Mouse (Mus musculus) forebrain, embryonic 14.5 days (tissue): ENCODE data around the gene Slc30a5. TPM values are rescaled to one million over a fixed set of nuclear protein-coding genes. Genes with fewer than 3 reads are reported as not detected.
"Not testable (repeated sequence)": the region's sequence is repeated elsewhere in the genome, so short reads cannot be mapped to it uniquely, and the experiment has no call there.

ENCODE experiments used
- ATAC-seq: fragments of 200-750 bp; cut with Nextera tagmentation; 2 replicates; pipeline ENCODE4 v1.8.0; 2017; ENCODE audit warnings: mild to moderate bottlenecking, moderate library complexity
- DNase-seq: peaks from one replicate; pipeline ENCODE4 v3.0.0-alpha.2; 2015; ENCODE audit warnings: low spot score
- H3K27ac ChIP-seq: fragments of 300-500 bp; sonication (generic); 2 replicates; pipeline ENCODE4 v1.5.1; 2014; ENCODE audit warnings: low read depth, mild to moderate bottlenecking, control low read depth, low read length, moderate library complexity
- H3K27me3 ChIP-seq: fragments of 300-500 bp; sonication (generic); replicated peaks from 2 replicates; pipeline ENCODE4 v1.6.1; 2014; ENCODE audit warnings: low read length, control low read depth, mixed read lengths; ENCODE audit not compliant: control insufficient read depth, insufficient read depth
- H3K36me3 ChIP-seq: fragments of 300-500 bp; sonication (generic); 2 replicates; pipeline ENCODE4 v1.6.1; 2014; ENCODE audit warnings: low read length, control low read depth; ENCODE audit not compliant: control insufficient read depth, insufficient read depth
- H3K4me1 ChIP-seq: fragments of 300-500 bp; sonication (generic); 2 replicates; pipeline ENCODE4 v1.6.1; 2014; ENCODE audit warnings: antibody characterized with exemption, low read length, control low read depth; ENCODE audit not compliant: control insufficient read depth, insufficient read depth
- H3K4me2 ChIP-seq: fragments of 300-500 bp; sonication (generic); 2 replicates; pipeline ENCODE4 v1.6.1; 2014; ENCODE audit warnings: mild to moderate bottlenecking, control low read depth, low read length
- H3K4me3 ChIP-seq: fragments of 300-500 bp; sonication (generic); 2 replicates; pipeline ENCODE4 v1.5.1; 2014; ENCODE audit warnings: low read depth, low read length, control low read depth
- H3K9ac ChIP-seq: fragments of 300-500 bp; sonication (generic); 2 replicates; pipeline ENCODE4 v1.6.1; 2014; ENCODE audit warnings: mild to moderate bottlenecking, low read length, control low read depth, moderate library complexity
- H3K9me3 ChIP-seq: fragments of 300-500 bp; sonication (generic); replicated peaks from 2 replicates; pipeline ENCODE4 v1.6.1; 2016; ENCODE audit warnings: low read length, control low read depth, mixed read lengths; ENCODE audit not compliant: control insufficient read depth
- WGBS: fragments of 180-500 bp; shearing (Covaris S2); extraction: QIAGEN DNeasy Blood & Tissue Kit; methylation state at CpG from one replicate; pipeline ENCODE4 v1.1.7; 2014; 5-methylcytosine and 5-hydroxymethylcytosine counted together
- polyA plus RNA-seq: library from polyadenylated mRNA; unstranded; fragments of >200 nt; fragmentation: Nextera tagmentation; extraction: Ambion mirVana; gene quantifications from 2 replicates; pipeline ENCODE4 v1.2.1, GENCODE M21; 2014

The Slc30a5 gene
- polyA plus RNA-seq, 1 experiment from 2014 or later: 35.8 TPM

GRCm38 (mm10) chr13:100871445-100872171, 38.4 kb upstream of the Slc30a5 start:
- peaks cover 10% of the 10 kb centered on the region; the same call in 1 of the 2 replicates for H3K4me1 ChIP-seq
- DNase-seq: peak; percentile 69
- H3K27ac ChIP-seq: no peak overlapping the region
- 13% methylated on average over 11 of the region's 11 CpGs for WGBS
- no peak overlapping the region for H3K9ac ChIP-seq
- no peaks in the 10 kb centered on the region for H3K27me3 ChIP-seq
- peak; percentile 75 for ATAC-seq
- H3K36me3 ChIP-seq: no peaks in the 10 kb centered on the region
- H3K9me3 ChIP-seq: no peaks in the 10 kb centered on the region
- no peak overlapping the region for H3K4me3 ChIP-seq
- H3K4me2 ChIP-seq: no peak overlapping the region

- Histone ChIP-seq H3K4me2 (no peak overlapping the region), H3K36me3 (no peaks in the 10 kb centered on the region), H3K9me3 (no peaks in the 10 kb centered on the region), H3K27me3 (no peaks in the 10 kb centered on the region), H3K9ac (no peak overlapping the region), H3K4me3 (no peak overlapping the region), H3K4me1 (peaks cover 4% of the 10 kb centered on the region; the same call in 1 of the 2 replicates), H3K27ac (no peak overlapping the region)
- DNase-seq (no peak), ATAC-seq (no peak)
- 71% methylated on average over 4 of the region's 4 CpGs for WGBS
Measured at GRCm38 (mm10) chr13:100869813-100870212, 36.6 kb upstream of the Slc30a5 start.

- no peaks in the 10 kb centered on the region for H3K36me3 ChIP-seq
- H3K9ac ChIP-seq: no peak overlapping the region
- 89% methylated on average over 6 of the region's 6 CpGs for WGBS
- H3K27me3 ChIP-seq: no peaks in the 10 kb centered on the region
- H3K4me3 ChIP-seq: no peak overlapping the region
- peaks cover under 1% of the 10 kb centered on the region; the same call in 1 of the 2 replicates for H3K4me1 ChIP-seq
- no peak overlapping the region for H3K27ac ChIP-seq
- ATAC-seq (no peak), DNase-seq (no peak)
- H3K9me3 ChIP-seq: no peaks in the 10 kb centered on the region
- H3K4me2 ChIP-seq: no peak overlapping the region
Measured at GRCm38 (mm10) chr13:100866311-100866710, 33.1 kb upstream of the Slc30a5 start.

- H3K9ac ChIP-seq: no peak overlapping the region
- no peaks in the 10 kb centered on the region for H3K4me1 ChIP-seq
- no peak overlapping the region for H3K4me3 ChIP-seq
- no peak overlapping the region for H3K4me2 ChIP-seq
- ATAC-seq (no peak), DNase-seq (no peak)
- H3K36me3 ChIP-seq: no peaks in the 10 kb centered on the region
- H3K27me3 ChIP-seq: no peaks in the 10 kb centered on the region
- H3K27ac ChIP-seq: no peak overlapping the region
- no peaks in the 10 kb centered on the region for H3K9me3 ChIP-seq
Measured at GRCm38 (mm10) chr13:100865744-100866143, 32.5 kb upstream of the Slc30a5 start.

- H3K4me2 ChIP-seq, H3K4me3 ChIP-seq, ATAC-seq, H3K4me1 ChIP-seq, H3K27ac ChIP-seq, H3K36me3 ChIP-seq, H3K9me3 ChIP-seq, DNase-seq, H3K9ac ChIP-seq, H3K27me3 ChIP-seq: not testable (repeated sequence)
- WGBS: 87% methylated on average over 1 of the region's 1 CpGs
Measured at GRCm38 (mm10) chr13:100863914-100864313, 30.7 kb upstream of the Slc30a5 start.

- ATAC-seq (no peak), DNase-seq (no peak)
- 90% methylated on average over 7 of the region's 7 CpGs for WGBS
- Histone ChIP-seq H3K9me3 (no peaks in the 10 kb centered on the region), H3K36me3 (no peaks in the 10 kb centered on the region), H3K4me1 (no peaks in the 10 kb centered on the region), H3K27me3 (no peaks in the 10 kb centered on the region), H3K4me3 (no peak overlapping the region), H3K4me2 (no peak overlapping the region), H3K27ac (no peak overlapping the region), H3K9ac (no peak overlapping the region)
Measured at GRCm38 (mm10) chr13:100859117-100859516, 25.9 kb upstream of the Slc30a5 start.

GRCm38 (mm10) chr13:100854174-100854573, 20.9 kb upstream of the Slc30a5 start:
- Histone ChIP-seq H3K4me1 (no peaks in the 10 kb centered on the region), H3K9ac (no peak overlapping the region), H3K9me3 (no peaks in the 10 kb centered on the region), H3K36me3 (no peaks in the 10 kb centered on the region), H3K27ac (no peak overlapping the region), H3K27me3 (no peaks in the 10 kb centered on the region), H3K4me3 (no peak overlapping the region), H3K4me2 (no peak overlapping the region)
- 54% methylated on average over 4 of the region's 4 CpGs for WGBS
- peak; percentile 40; the same call in 1 of the 2 replicates for ATAC-seq
- DNase-seq: peak; percentile 78

- Histone ChIP-seq H3K36me3 (no peaks in the 10 kb centered on the region), H3K27ac (no peak overlapping the region), H3K4me3 (no peak overlapping the region), H3K9me3 (no peaks in the 10 kb centered on the region), H3K9ac (no peak overlapping the region), H3K4me2 (no peak overlapping the region), H3K27me3 (no peaks in the 10 kb centered on the region), H3K4me1 (no peaks in the 10 kb centered on the region)
- DNase-seq (no peak), ATAC-seq (no peak)
- WGBS: 73% methylated on average over 3 of the region's 3 CpGs
Measured at GRCm38 (mm10) chr13:100853120-100853519, 19.9 kb upstream of the Slc30a5 start.

- Histone ChIP-seq H3K36me3 (no peaks in the 10 kb centered on the region), H3K4me2 (no peak overlapping the region), H3K27ac (no peak overlapping the region), H3K27me3 (no peaks in the 10 kb centered on the region), H3K9me3 (no peaks in the 10 kb centered on the region), H3K9ac (no peak overlapping the region), H3K4me3 (no peak overlapping the region), H3K4me1 (no peaks in the 10 kb centered on the region)
- DNase-seq (no peak), ATAC-seq (no peak)
- WGBS: 83% methylated on average over 3 of the region's 3 CpGs
Measured at GRCm38 (mm10) chr13:100849137-100849536, 15.9 kb upstream of the Slc30a5 start.
